Mouse (Mus musculus): ENCODE data around the gene Senp8.

DNA sequence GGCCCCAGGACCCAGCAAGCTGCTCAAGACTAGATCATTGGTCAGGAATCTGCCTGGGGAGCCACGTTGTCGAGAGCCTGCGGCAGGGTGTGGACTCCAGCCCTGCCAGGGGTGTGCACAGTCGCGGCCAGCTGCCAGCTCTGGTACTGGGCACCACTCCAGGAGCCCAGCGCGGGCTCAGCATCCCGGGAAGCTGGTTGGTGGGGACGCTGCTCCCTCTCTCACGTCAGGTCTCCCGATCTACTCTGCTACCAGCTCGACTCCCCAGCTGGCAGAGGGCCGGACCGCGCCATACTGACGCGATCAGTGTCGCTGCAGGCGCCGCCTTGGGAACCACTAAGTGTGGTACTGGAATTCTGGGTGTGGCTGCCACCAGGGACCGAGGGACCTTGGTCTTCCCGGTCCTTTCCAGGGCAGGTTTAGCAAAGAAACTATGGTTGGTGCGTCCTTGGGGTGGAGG is 58.8 kb downstream of the Senp8 start:
- TF ChIP-seq CTCF (IDR thresholded peaks at IDR 0.05; ENCODE audit: extremely low read depth, insufficient read depth, insufficient read length, insufficient replicate concordance) (no peak), POLR2A (IDR thresholded peaks at IDR 0.05; ENCODE audit: low read depth, low read length) (no peak)

Measured in spleen, adult 2 months (tissue).